Mouse (Mus musculus) small intestine, adult 2 months (tissue): Measurements from ENCODE around the gene Amdhd1.

Experiments used
- CTCF ChIP-seq: fragments of 200-500 bp; IDR thresholded peaks from 2 replicates; pipeline ENCODE4 v1.5.1; 2012; ENCODE audit warnings: low read depth, mild to moderate bottlenecking, control low read depth, inconsistent platforms, low read length, moderate library complexity, mixed read lengths; ENCODE audit not compliant: insufficient replicate concordance, insufficient read length; ENCODE audit errors: extremely low read depth
- POLR2A ChIP-seq: fragments of 200-500 bp; IDR thresholded peaks from 2 replicates; pipeline ENCODE4 v1.6.1; 2012; ENCODE audit warnings: low read depth, mild to moderate bottlenecking, control low read depth, inconsistent platforms, low read length, moderate library complexity

DNA sequence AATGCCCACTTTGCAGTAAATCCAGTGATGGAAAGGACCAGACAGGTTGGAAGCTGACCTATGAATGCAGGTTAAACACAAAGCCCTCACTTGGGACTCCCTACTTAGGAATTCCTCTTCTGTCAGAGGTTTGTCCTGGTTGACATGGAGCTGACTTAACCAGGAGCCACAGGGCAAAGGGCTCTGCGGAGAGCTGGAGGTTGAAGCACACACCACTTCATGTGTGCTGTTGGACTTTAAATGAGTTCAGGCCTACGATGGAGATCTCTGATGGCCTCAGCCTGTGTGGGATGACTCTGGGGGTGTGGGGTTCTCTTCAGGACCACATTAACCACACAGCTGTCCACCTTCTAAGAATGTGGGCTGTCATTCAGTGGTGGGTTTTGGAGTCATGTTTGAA is 1.5 kb downstream of the Amdhd1 start:
- TF ChIP-seq CTCF (no peak), POLR2A (no peak)
